Mouse (Mus musculus) thymus, adult 2 months (tissue): ENCODE data around the gene Chit1.

ENCODE experiments used
- CTCF ChIP-seq: fragments of 200-500 bp; IDR thresholded peaks from 2 replicates; pipeline ENCODE4 v1.5.1; 2012; ENCODE audit warnings: mild to moderate bottlenecking, control low read depth, low read length, moderate library complexity, borderline replicate concordance; ENCODE audit not compliant: control insufficient read depth, poor library complexity, insufficient read depth; ENCODE audit errors: extremely low read depth
- POLR2A ChIP-seq: fragments of 200-500 bp; IDR thresholded peaks from 2 replicates; pipeline ENCODE4 v1.6.1; 2012; ENCODE audit warnings: mild to moderate bottlenecking, low read length, control low read depth, moderate library complexity; ENCODE audit not compliant: control insufficient read depth, poor library complexity, insufficient read depth; ENCODE audit errors: extremely low read depth

- TF ChIP-seq CTCF = no peak
- no peak for TF ChIP-seq POLR2A
Measured at GRCm38 (mm10) chr1:134142363-134142794, 31.3 kb downstream of the Chit1 start.
